Mouse (Mus musculus) forebrain, postnatal 0 days (tissue): ENCODE results near the gene 1520401A03Rik. TPM values are rescaled to one million over a fixed set of nuclear protein-coding genes. Genes with fewer than 3 reads are reported as not detected.

Source experiments
- ATAC-seq: fragments of 200-750 bp; cut with Nextera tagmentation; 2 replicates; pipeline ENCODE4 v1.8.0; 2017; ENCODE audit warnings: mild to moderate bottlenecking, moderate library complexity
- DNase-seq: peaks from one replicate; pipeline ENCODE4 v3.0.0-alpha.2; 2015
- H3K27ac ChIP-seq: fragments of 300-500 bp; sonication (generic); 2 replicates; pipeline ENCODE4 v1.5.1; 2014; ENCODE audit warnings: low read depth, mild to moderate bottlenecking, antibody characterized with exemption, low read length, moderate library complexity, mixed read lengths
- H3K27me3 ChIP-seq: fragments of 300-500 bp; sonication (generic); 2 replicates; pipeline ENCODE4 v1.6.1; 2014; ENCODE audit warnings: mild to moderate bottlenecking, low read length, mixed read lengths; ENCODE audit not compliant: insufficient read depth
- H3K36me3 ChIP-seq: fragments of 300-500 bp; sonication (generic); 2 replicates; pipeline ENCODE4 v1.6.1; 2014; ENCODE audit warnings: mild to moderate bottlenecking, moderate library complexity; ENCODE audit not compliant: insufficient read depth
- H3K4me1 ChIP-seq: fragments of 300-500 bp; sonication (generic); 2 replicates; pipeline ENCODE4 v1.6.1; 2014; ENCODE audit warnings: antibody characterized with exemption; ENCODE audit not compliant: insufficient read depth
- H3K4me2 ChIP-seq: fragments of 300-500 bp; sonication (generic); 2 replicates; pipeline ENCODE4 v1.6.1; 2014; ENCODE audit warnings: low read depth, mild to moderate bottlenecking, moderate library complexity
- H3K4me3 ChIP-seq: fragments of 300-500 bp; sonication (generic); 2 replicates; pipeline ENCODE4 v1.5.1; 2014; ENCODE audit warnings: low read depth, low read length, mixed read lengths
- H3K9ac ChIP-seq: fragments of 300-500 bp; sonication (generic); 2 replicates; pipeline ENCODE4 v1.6.1; 2014; ENCODE audit warnings: mild to moderate bottlenecking
- H3K9me3 ChIP-seq: fragments of 300-500 bp; sonication (generic); 2 replicates; pipeline ENCODE4 v1.6.1; 2016; ENCODE audit warnings: low read length
- CTCF ChIP-seq: sonication (generic); IDR thresholded peaks from 2 replicates; pipeline ENCODE4 v1.5.1; 2016; ENCODE audit warnings: antibody characterized with exemption, control low read depth, low read depth
- whole genome bisulfite sequencing: fragments of 180-500 bp; shearing (Covaris S2); extraction: QIAGEN DNeasy Blood & Tissue Kit; methylation state at CpG from one replicate; pipeline ENCODE4 v1.1.7; 2014; 5-methylcytosine and 5-hydroxymethylcytosine counted together
- polyA plus RNA-seq: library from polyadenylated mRNA; unstranded; fragments of >200 nt; fragmentation: Nextera tagmentation; extraction: Ambion mirVana; gene quantifications from 2 replicates; pipeline ENCODE4 v1.2.1, GENCODE M21; 2015
- total RNA-seq: library from RNA; depleted of rRNA; stranded (reverse); fragments of >200 nt; gene quantifications from 2 replicates; pipeline ENCODE4 v1.2.3, GENCODE M21; 2014; rRNA removed

1520401A03Rik gene
- total and polyA plus RNA-seq, 2 experiments from 2014 or later, result not detected

DNA sequence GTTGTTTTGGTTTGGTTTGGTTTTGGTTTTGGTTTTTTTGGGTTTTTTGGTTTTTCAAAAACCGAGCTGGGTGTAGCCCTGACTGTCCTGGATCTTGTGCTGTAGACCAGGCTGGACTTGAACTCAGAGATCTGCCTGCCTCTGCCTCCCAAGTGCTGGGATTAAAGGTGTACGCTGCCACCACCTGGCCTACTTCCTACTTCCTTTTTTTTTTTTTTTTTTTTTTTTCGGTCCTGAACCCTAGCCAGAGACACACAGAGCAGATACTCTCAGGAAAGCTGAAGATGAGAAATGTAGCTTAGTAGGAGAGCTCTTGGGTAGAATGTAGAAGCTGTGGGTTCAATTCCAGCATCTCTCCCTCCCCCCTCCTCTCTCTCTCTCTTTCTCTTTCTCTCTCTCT lies 64.1 kb downstream of the 1520401A03Rik start:
- H3K4me3 ChIP-seq, result no peak overlapping the region
- no peak for ATAC-seq
- no peaks in the 10 kb centered on the region for H3K36me3 ChIP-seq
- no peak overlapping the region for H3K4me2 ChIP-seq
- DNase-seq, result no peak
- H3K9ac ChIP-seq, result no peak overlapping the region
- no peak for TF ChIP-seq CTCF
- peaks cover 27% of the 10 kb centered on the region for H3K27me3 ChIP-seq
- no peak overlapping the region for H3K27ac ChIP-seq
- 78% methylated on average over 3 of the region's 3 CpGs for WGBS
- no peaks in the 10 kb centered on the region for H3K4me1 ChIP-seq
- H3K9me3 ChIP-seq, result no peaks in the 10 kb centered on the region

Other genes with a start within 250 kb of the 1520401A03Rik start
- gene Vmn2r117, start 243.1 kb downstream of the 1520401A03Rik start, total RNA-seq, result not detected in 2 replicates
- gene Vmn2r117, start 243.1 kb downstream of the 1520401A03Rik start, polyA plus RNA-seq, result not detected in 2 replicates
- gene Zfp213, start 158.5 kb downstream of the 1520401A03Rik start, total RNA-seq, result 16.9 and 18.8 TPM in 2 replicates
- 10.7 and 10.9 TPM in 2 replicates for gene Zfp213, start 158.5 kb downstream of the 1520401A03Rik start, polyA plus RNA-seq
- gene Zfp13, start 123.3 kb downstream of the 1520401A03Rik start, total RNA-seq, result 43.0 and 47.0 TPM in 2 replicates
- 21.5 and 23.6 TPM in 2 replicates for gene Zfp13, start 123.3 kb downstream of the 1520401A03Rik start, polyA plus RNA-seq
- gene Zscan10, start 121.9 kb downstream of the 1520401A03Rik start, total RNA-seq, result not detected in 2 replicates
- gene Zscan10, start 121.9 kb downstream of the 1520401A03Rik start, polyA plus RNA-seq, result 0.18 and 0.21 TPM in 2 replicates
- gene Mmp25, start 77.5 kb downstream of the 1520401A03Rik start, total RNA-seq, result 0.31 and 0.48 TPM in 2 replicates
- 0.91 and 1.1 TPM in 2 replicates for gene Mmp25, start 77.5 kb downstream of the 1520401A03Rik start, polyA plus RNA-seq
- 0.14 TPM in 1 of 2 replicates, not detected in the other for gene Bicdl2, start 62.3 kb downstream of the 1520401A03Rik start, total RNA-seq
- 0.12 TPM in 1 of 2 replicates, not detected in the other for gene Bicdl2, start 62.3 kb downstream of the 1520401A03Rik start, polyA plus RNA-seq
- 82.3 and 84.6 TPM in 2 replicates for gene Hcfc1r1, start 49.2 kb downstream of the 1520401A03Rik start, total RNA-seq
- gene Hcfc1r1, start 49.2 kb downstream of the 1520401A03Rik start, polyA plus RNA-seq, result 198 and 215 TPM in 2 replicates
- gene Thoc6, start 48.9 kb downstream of the 1520401A03Rik start, total RNA-seq, result 14.7 and 18.2 TPM in 2 replicates
- 18.0 and 21.1 TPM in 2 replicates for gene Thoc6, start 48.9 kb downstream of the 1520401A03Rik start, polyA plus RNA-seq
- gene Tnfrsf12a, start 45.3 kb downstream of the 1520401A03Rik start, total RNA-seq, result 1.4 and 3.9 TPM in 2 replicates
- 2.0 and 3.6 TPM in 2 replicates for gene Tnfrsf12a, start 45.3 kb downstream of the 1520401A03Rik start, polyA plus RNA-seq
- 0.31 and 1.8 TPM in 2 replicates for gene Cldn6, start 43.5 kb downstream of the 1520401A03Rik start, total RNA-seq
- gene Cldn6, start 43.5 kb downstream of the 1520401A03Rik start, polyA plus RNA-seq, result 0.39 and 0.76 TPM in 2 replicates
- 0.54 TPM in 1 of 2 replicates, not detected in the other for gene Cldn9, start 38.8 kb downstream of the 1520401A03Rik start, total RNA-seq
- gene Cldn9, start 38.8 kb downstream of the 1520401A03Rik start, polyA plus RNA-seq, result 0.25 and 0.62 TPM in 2 replicates
- gene Pkmyt1, start 3.6 kb upstream of the 1520401A03Rik start, total RNA-seq, result 9.1 and 16.3 TPM in 2 replicates
- 14.1 and 14.5 TPM in 2 replicates for gene Pkmyt1, start 3.6 kb upstream of the 1520401A03Rik start, polyA plus RNA-seq
- gene Paqr4, start 18.1 kb upstream of the 1520401A03Rik start, total RNA-seq, result 51.9 and 54.9 TPM in 2 replicates
- gene Paqr4, start 18.1 kb upstream of the 1520401A03Rik start, polyA plus RNA-seq, result 48.8 and 56.9 TPM in 2 replicates
- 0.38 and 0.90 TPM in 2 replicates for gene Kremen2, start 23.1 kb upstream of the 1520401A03Rik start, total RNA-seq
- gene Kremen2, start 23.1 kb upstream of the 1520401A03Rik start, polyA plus RNA-seq, result 0.23 and 0.82 TPM in 2 replicates
- gene Flywch1, start 48.8 kb upstream of the 1520401A03Rik start, total RNA-seq, result 167 and 189 TPM in 2 replicates
- 117 and 135 TPM in 2 replicates for gene Flywch1, start 48.8 kb upstream of the 1520401A03Rik start, polyA plus RNA-seq
- gene Flywch2, start 63.3 kb upstream of the 1520401A03Rik start, total RNA-seq, result 55.0 and 69.2 TPM in 2 replicates
- 77.4 and 79.2 TPM in 2 replicates for gene Flywch2, start 63.3 kb upstream of the 1520401A03Rik start, polyA plus RNA-seq
- gene Srrm2, start 67.7 kb upstream of the 1520401A03Rik start, total RNA-seq, result 106 and 147 TPM in 2 replicates
- gene Srrm2, start 67.7 kb upstream of the 1520401A03Rik start, polyA plus RNA-seq, result 218 and 384 TPM in 2 replicates
- gene Elob, start 106.4 kb upstream of the 1520401A03Rik start, total RNA-seq, result 1,186 and 1,488 TPM in 2 replicates
- gene Elob, start 106.4 kb upstream of the 1520401A03Rik start, polyA plus RNA-seq, result 1,394 and 1,814 TPM in 2 replicates
- not detected in 2 replicates for gene Prss33, start 113.3 kb upstream of the 1520401A03Rik start, total RNA-seq
- not detected in 2 replicates for gene Prss33, start 113.3 kb upstream of the 1520401A03Rik start, polyA plus RNA-seq
- 0.57 TPM in 1 of 2 replicates, not detected in the other for gene Prss32, start 121.1 kb upstream of the 1520401A03Rik start, total RNA-seq
- 0.20 and 0.30 TPM in 2 replicates for gene Prss32, start 121.1 kb upstream of the 1520401A03Rik start, polyA plus RNA-seq
- 0.31 and 1.0 TPM in 2 replicates for gene Prss41, start 121.4 kb upstream of the 1520401A03Rik start, total RNA-seq
- gene Prss41, start 121.4 kb upstream of the 1520401A03Rik start, polyA plus RNA-seq, result 1.0 and 1.3 TPM in 2 replicates
- gene Prss21, start 145.3 kb upstream of the 1520401A03Rik start, total RNA-seq, result not detected in 2 replicates
- not detected in 2 replicates for gene Prss21, start 145.3 kb upstream of the 1520401A03Rik start, polyA plus RNA-seq
- not detected in 2 replicates for gene Dcpp1, start 158.1 kb upstream of the 1520401A03Rik start, total RNA-seq
- gene Dcpp1, start 158.1 kb upstream of the 1520401A03Rik start, polyA plus RNA-seq, result not detected in 2 replicates
- not detected in 2 replicates for gene Dcpp2, start 158.1 kb upstream of the 1520401A03Rik start, total RNA-seq
- not detected in 2 replicates for gene Dcpp2, start 158.1 kb upstream of the 1520401A03Rik start, polyA plus RNA-seq
- not detected in 2 replicates for gene Dcpp3, start 194.7 kb upstream of the 1520401A03Rik start, total RNA-seq
- not detected in 2 replicates for gene Dcpp3, start 194.7 kb upstream of the 1520401A03Rik start, polyA plus RNA-seq
- gene Sbp, start 218.9 kb upstream of the 1520401A03Rik start, total RNA-seq, result not detected in 2 replicates
- gene Sbp, start 218.9 kb upstream of the 1520401A03Rik start, polyA plus RNA-seq, result not detected in 2 replicates
- not detected in 2 replicates for gene Sbpl, start 232.5 kb upstream of the 1520401A03Rik start, total RNA-seq
- not detected in 2 replicates for gene Sbpl, start 232.5 kb upstream of the 1520401A03Rik start, polyA plus RNA-seq